Mouse (Mus musculus): ENCODE results near the gene Tbc1d9. TPM values are rescaled to one million over a fixed set of nuclear protein-coding genes. Genes with fewer than 3 reads are reported as not detected.

Gene Tbc1d9
- total RNA-seq, 2 experiments from 2014 or later: 0.87 to 0.96 TPM

- DNase-seq: no peak
Observed at GRCm38 (mm10) chr8:83178228-83178742, 13.1 kb downstream of the Tbc1d9 start.

- DNase-seq: no peak
Observed at GRCm38 (mm10) chr8:83181851-83182482, 16.8 kb downstream of the Tbc1d9 start.

GRCm38 (mm10) chr8:83182784-83183183 is 17.6 kb downstream of the Tbc1d9 start:
- DNase-seq: no peak

DNA sequence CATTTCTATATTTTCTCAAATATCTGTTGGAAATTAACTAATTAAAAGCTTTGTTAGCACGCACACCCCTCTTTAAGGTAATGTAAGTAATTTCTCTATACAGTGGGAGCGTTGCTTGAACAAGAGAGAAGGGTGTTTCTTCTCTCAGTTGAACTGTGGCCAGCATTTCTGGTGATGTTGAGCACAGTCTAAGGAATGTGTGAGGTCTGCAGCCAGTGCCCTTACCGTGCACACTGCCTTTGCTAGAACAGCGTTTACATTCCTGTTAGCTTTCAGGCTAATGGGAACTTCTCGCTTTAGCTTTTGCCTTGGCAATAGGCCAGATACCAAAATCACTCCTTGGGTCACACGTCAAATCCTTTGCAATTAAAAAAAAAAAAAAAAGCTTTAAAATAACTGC is 21.2 kb downstream of the Tbc1d9 start:
- no peak for DNase-seq

DNA sequence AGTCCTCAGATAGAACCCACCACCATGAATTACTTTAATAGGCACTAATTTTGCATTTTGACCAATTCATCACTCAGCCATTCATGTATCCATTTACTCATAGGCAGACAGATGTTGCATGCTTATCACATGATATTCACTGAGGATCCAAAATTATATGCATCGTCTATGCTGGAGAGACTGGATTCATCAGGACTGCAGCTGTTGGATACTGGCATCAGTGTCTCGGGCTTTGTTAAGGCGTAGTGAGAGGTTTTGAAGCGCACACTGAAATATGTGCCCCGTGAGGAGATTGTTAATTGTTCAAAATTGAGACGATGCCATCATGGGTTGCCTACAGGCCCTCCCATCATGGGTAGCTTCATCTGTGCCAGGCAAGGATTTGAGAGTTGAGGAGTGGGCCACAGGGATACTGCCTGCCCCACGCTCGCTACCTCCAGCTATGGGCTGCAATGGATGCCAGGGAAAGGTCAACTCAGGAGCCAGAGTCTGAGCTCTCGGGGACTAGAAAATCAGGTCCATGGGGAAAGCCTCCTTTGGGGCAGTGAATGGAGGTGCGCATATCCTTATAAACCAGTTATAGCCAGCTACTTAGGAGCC is 22.3 kb downstream of the Tbc1d9 start:
- DNase-seq: no peak

DNA sequence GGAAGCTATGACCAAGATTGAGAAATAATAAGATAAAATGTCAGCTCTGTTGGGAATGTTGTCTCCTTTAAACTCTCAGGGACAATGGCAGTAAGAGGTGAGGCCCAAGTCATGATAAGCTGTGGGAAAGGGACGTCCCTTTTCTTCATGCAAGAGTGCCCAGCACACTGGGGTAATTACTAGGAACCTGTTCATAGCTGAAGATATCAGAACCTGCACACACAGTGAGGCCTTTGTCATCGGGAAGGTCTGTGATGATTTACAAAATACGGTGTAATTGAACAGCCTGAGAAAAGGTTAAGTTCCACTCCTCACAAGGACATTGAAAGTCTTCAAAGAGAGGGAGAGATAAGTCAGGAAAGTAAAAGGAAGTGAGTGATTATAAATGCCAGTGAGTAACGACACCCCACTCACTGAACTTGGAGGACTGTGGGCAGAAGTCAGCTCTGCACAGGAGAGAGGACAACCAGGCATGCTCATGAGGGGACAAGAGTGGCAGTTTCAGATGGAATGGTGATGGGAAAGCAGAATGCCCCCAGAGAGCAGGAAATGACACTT is 24.5 kb downstream of the Tbc1d9 start:
- no peak for DNase-seq

GRCm38 (mm10) chr8:83196088-83196487 is 30.9 kb downstream of the Tbc1d9 start:
- DNase-seq: no peak

- no peak for DNase-seq
Observed at GRCm38 (mm10) chr8:83199715-83200114, 34.6 kb downstream of the Tbc1d9 start.

DNA sequence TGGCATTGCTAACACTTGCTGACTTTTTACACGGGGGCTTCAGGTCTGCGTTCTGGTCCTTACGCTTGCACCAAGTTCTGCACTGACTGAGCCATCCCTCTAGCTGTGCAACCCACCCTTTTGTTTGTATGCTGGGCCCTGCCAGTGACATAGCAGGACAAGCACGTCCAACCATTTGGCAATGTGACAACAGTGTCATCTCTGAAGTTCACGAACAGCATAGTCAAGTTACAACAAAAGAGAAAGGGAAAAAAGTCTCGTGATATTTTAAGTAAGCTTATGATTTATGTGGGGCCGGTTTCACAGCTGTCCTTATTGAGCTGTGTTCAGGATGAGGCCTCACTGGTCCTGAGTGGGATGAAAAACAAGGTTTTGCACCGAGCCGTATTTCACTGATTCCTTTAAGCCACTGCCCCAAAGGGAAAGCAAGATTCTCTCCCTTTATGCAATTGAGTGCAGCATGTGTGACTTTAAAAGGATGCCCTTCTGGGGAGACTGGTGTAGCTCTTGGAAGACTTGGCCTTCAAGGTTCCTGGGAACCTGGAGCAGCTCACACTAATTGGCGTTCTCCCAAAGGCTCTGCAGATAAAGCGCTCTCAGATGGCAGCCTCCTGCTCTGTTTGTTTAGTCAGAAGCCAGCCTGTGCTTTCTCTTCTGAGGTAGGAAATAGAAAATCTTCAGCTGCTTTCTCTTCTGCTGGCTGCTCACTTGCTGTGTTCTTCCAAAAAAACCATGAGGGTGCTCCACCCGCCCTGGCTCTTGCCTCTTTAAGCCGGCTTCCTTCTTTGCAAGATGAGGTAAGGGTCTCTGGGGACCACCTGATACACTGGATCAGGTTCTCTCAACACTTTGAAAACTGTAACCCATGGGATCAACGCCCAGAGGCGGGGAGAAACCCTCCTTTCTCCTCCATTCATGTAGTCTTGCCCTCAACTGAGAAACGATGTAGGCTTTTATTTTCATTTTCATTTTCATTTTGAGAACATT is 35.3 kb downstream of the Tbc1d9 start:
- DNase-seq: no peak

GRCm38 (mm10) chr8:83202946-83203345 is 37.8 kb downstream of the Tbc1d9 start:
- DNase-seq: no peak

DNA sequence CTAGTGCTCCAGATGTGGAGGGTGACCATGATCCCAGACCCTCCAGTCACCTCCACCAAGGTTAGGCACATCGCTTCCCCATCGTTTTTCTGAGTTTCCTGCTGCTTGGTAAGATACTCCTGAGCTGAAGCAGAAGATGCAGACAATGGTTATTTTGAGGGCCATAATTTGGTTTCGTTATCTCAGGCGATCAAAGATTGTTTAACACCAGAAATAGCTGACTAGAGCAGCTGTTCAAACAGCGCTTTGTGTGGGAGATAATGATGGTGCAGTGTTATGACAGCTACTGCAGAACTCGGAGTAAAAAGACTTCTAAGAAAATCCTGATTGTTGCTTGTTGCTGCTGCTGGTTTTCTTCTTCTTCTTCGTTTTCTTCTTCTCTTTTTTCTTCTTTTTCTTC is 40.8 kb downstream of the Tbc1d9 start:
- no peak for DNase-seq

DNA sequence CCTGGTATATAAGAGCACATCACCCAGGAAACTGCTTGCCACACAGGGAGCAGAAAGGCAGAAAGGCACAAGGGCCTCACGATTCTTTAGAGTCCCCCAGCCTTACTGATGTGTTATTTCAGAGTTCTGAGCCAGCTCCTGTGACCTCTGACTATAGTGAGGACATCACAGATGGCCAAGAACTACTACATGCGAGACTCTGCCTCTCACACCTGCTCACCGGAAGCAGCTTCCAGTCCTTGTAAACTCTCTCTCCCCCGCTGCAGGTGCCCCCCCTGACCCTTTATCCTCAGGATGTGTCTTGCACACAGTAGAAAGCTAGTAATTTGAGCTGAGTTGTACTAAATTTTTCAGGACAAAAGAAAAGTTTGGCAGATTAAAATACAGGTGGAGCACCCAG is 44.4 kb downstream of the Tbc1d9 start:
- no peak for DNase-seq

DNA sequence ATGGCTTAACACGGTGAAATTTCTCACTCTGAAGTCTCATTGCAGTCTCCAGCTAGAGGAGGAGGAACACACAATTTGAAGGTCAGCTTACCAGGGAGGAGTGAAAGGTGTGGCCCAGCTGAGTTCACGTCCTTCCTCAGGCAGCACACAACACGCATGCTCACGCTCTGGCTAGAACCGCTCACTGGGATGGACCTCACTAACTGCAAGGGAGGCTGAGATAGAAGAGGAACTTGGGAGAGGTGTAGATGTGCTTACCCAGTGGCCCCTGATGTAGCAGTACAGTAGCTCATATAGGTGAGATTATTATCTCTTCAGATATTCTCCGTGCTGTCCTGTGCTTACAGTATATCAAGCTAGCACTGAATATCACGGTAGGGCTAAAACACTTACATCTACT is 45.5 kb downstream of the Tbc1d9 start:
- no peak for DNase-seq

DNA sequence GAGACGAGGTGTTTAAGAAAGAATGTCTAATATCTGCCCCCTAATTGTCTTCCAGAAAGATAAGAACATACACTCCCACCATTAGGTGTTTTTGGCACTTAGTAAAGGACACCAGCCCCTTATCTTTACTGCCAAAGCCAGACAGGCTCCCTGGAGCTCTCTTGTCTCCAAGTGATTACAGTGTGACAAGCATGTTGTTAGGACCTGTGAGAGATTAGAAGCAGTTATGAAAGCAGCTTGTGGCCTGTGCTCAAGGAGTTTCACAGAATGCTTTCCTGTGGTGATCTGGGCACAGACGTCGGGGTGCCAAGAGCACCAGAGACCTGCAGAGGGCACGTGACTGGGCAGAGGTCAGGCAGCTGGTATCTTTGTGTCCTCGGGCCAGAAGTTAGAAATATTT is 49.9 kb downstream of the Tbc1d9 start:
- no peak for DNase-seq

GRCm38 (mm10) chr8:83216520-83216919 is 51.4 kb downstream of the Tbc1d9 start:
- no peak for DNase-seq

DNA sequence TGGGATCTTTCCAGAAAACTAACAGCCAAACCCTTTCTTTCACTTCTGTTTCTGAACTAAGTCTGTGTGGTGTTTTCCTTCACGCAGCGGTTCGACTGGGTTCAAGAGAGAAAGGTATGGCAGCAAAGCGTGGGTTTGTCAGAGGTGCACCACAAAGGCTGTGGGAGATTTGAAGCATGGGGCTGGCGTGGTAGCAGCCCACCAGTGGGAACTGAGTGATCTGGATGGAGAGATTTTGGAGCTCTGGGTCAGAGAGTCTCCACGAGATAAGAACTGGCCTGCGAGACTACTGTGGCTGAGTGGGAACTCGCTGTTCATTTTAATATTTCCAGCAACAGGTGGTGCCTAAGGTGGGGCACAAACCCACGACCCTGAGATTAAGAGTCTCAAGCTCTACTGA is 52.0 kb downstream of the Tbc1d9 start:
- DNase-seq: no peak

DNA sequence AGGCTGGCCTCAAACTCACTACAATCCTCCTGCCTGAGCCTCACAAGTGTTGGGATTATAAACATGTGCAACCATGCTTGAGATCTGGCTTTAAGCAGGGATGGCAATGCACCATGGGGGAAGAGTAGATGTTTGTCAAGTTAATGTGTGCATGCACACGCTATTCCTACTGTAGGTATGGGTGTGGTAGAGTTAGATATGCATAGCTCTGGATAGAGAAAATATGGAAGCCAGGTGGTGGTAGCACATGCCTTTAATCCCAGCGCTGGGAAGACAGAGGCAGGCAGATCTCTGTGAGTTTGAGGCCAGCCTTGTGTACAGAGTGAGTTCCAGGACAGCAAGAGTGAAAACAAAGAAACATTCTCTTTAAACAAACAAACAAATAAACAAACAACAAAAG is 52.7 kb downstream of the Tbc1d9 start:
- no peak for DNase-seq

DNA sequence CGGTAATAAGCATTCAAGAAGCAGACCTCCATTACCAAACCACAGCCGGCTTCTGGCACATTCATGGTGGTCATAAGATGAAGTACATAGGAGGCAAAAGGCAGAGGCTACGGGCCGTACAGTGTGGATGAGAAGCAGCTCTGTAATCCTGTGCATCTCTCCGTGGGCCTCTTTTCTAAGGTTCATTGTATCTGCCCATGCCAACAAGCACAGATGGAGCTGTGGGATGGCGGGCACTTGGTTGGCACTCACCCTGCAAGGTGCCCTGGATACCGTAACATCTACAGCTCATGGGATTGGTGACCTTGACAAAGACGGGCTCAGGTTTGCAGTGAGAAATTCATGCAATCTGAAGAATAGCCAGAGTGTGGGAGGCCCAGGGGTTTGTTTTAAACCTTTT is 54.2 kb downstream of the Tbc1d9 start:
- DNase-seq: no peak

DNA sequence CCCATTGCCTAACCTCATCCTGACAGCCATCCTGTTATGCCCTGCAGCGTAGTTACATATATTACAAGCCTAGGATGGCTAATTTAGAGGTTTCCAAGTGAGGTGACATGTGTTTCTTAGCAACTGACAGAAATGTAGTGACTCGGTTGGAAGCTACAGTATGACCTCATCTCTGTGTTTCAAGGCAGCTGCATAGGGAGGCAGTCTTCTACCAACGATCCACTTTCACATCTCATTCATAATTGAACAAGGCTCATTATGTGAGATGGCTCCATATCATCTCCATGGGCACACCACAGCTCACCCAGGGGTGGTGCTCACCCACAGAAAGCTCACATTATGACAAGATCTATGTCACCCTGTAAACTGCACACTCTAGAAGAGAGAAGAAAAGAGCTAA is 55.6 kb downstream of the Tbc1d9 start:
- DNase-seq: no peak

DNA sequence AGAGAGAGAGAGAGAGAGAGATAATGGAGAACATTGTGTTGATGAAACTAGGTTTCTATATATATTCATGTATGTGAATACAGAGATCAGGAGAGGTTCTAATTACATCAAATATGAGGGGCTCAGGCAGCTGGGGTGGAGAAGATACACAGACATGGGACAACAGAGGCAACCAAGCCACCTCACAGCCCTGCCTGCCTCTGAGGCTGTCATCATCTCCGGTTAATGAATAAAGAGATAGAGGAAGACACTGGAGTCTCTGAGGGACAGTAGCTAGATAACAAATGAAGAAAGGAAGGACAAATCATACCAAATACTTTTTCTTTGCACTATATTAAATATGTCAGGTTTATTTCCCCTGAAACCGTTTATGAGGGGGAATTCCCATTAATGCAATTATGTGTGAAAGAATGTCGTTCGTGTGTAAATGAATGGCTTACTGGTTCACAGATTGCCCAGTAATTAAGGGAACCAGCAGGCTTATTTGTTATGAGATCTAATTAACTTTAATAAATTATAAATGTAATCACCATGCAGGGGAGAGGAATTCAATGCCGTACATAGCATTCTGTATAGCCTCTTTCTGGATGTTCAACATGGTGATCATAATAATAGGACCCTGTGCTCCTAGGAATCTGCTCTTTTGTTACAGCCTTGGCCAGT is 59.7 kb downstream of the Tbc1d9 start:
- DNase-seq: no peak

DNA sequence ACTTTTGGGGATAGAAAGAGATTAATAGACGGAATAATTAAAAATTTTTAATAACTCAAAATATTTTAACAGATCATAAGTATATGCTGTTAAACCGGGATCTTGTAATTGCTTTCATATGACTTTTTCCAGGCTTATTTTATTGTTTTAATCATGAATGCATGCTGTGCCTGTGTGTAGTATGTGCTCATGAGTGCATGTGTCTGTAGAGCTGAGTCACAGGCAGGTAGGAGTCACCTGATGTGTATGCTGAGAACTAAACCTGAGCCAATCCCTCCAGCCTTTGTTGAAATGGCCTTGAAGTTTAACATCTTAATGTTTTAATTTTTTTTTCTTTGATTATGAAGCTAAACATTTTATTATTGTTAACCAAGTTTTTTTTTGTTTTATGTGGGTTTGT is 60.4 kb downstream of the Tbc1d9 start:
- no peak for DNase-seq

GRCm38 (mm10) chr8:83227336-83227735 is 62.2 kb downstream of the Tbc1d9 start:
- DNase-seq: no peak

All from gastrocnemius, postnatal 25 days (tissue).